Mouse (Mus musculus): ENCODE results near the gene Akap6. TPM values are rescaled to one million over a fixed set of nuclear protein-coding genes. Genes with fewer than 3 reads are reported as not detected.
"Not testable (repeated sequence)": the region's sequence is repeated elsewhere in the genome, so short reads cannot be mapped to it uniquely, and the experiment has no call there.

Gene Akap6
- total RNA-seq, 2 experiments from 2014 or later = 182 to 191 TPM

GRCm38 (mm10) chr12:52704081-52704480 lies 4.9 kb downstream of the Akap6 start:
- intact Hi-C loops (cut with DNase I) = loop anchor here (10.0 kb wide), 1 partner anchor 91 kb away; no protein-coding TSS in a partner anchor
- DNase-seq (ENCODE audit: extremely low spot score in 1 of 2, low spot score in 2 of 2) = no peak

GRCm38 (mm10) chr12:52704810-52705209 lies 5.6 kb downstream of the Akap6 start:
- DNase-seq (ENCODE audit: extremely low spot score in 1 of 2, low spot score in 2 of 2) = no peak
- intact Hi-C loops (cut with DNase I) = loop anchor here (10.0 kb wide), 1 partner anchor 90 kb away; no protein-coding TSS in a partner anchor

GRCm38 (mm10) chr12:52711382-52711781 lies 12.2 kb downstream of the Akap6 start:
- DNase-seq (ENCODE audit: extremely low spot score in 1 of 2, low spot score in 2 of 2) = no peak
- intact Hi-C loops (cut with DNase I) = no loop called here

GRCm38 (mm10) chr12:52711857-52712640 lies 12.9 kb downstream of the Akap6 start:
- intact Hi-C loops (cut with DNase I) = no loop called here
- DNase-seq (ENCODE audit: extremely low spot score in 1 of 2, low spot score in 2 of 2) = no peak

- intact Hi-C loops (cut with DNase I) = no loop called here
- DNase-seq (ENCODE audit: extremely low spot score in 1 of 2, low spot score in 2 of 2) = no peak
Observed at GRCm38 (mm10) chr12:52718392-52718791, 19.2 kb downstream of the Akap6 start.

- no peak for DNase-seq (ENCODE audit: extremely low spot score in 1 of 2, low spot score in 2 of 2)
- intact Hi-C loops (cut with DNase I) = no loop called here
Observed at GRCm38 (mm10) chr12:52719232-52719631, 20.0 kb downstream of the Akap6 start.

GRCm38 (mm10) chr12:52719681-52720080 lies 20.5 kb downstream of the Akap6 start:
- no peak for DNase-seq (ENCODE audit: extremely low spot score in 1 of 2, low spot score in 2 of 2)
- intact Hi-C loops (cut with DNase I) = no loop called here

GRCm38 (mm10) chr12:52724039-52724615 lies 24.9 kb downstream of the Akap6 start:
- DNase-seq (ENCODE audit: extremely low spot score in 1 of 2, low spot score in 2 of 2); intact Hi-C loops (cut with DNase I): not testable (repeated sequence)

- DNase-seq (ENCODE audit: extremely low spot score in 1 of 2, low spot score in 2 of 2) = no peak
- intact Hi-C loops (cut with DNase I) = no loop called here
Observed at GRCm38 (mm10) chr12:52726434-52727231, 27.4 kb downstream of the Akap6 start.

GRCm38 (mm10) chr12:52729396-52729795 lies 30.2 kb downstream of the Akap6 start:
- DNase-seq (ENCODE audit: extremely low spot score in 1 of 2, low spot score in 2 of 2) = no peak
- intact Hi-C loops (cut with DNase I) = no loop called here

GRCm38 (mm10) chr12:52735161-52735560 lies 36.0 kb downstream of the Akap6 start:
- intact Hi-C loops (cut with DNase I); DNase-seq (ENCODE audit: extremely low spot score in 1 of 2, low spot score in 2 of 2): not testable (repeated sequence)

GRCm38 (mm10) chr12:52737151-52737550 lies 38.0 kb downstream of the Akap6 start:
- no peak for DNase-seq (ENCODE audit: extremely low spot score in 1 of 2, low spot score in 2 of 2)
- intact Hi-C loops (cut with DNase I) = no loop called here

GRCm38 (mm10) chr12:52739326-52739725 lies 40.1 kb downstream of the Akap6 start:
- no peak for DNase-seq (ENCODE audit: extremely low spot score in 1 of 2, low spot score in 2 of 2)
- intact Hi-C loops (cut with DNase I) = no loop called here

- intact Hi-C loops (cut with DNase I) = no loop called here
- DNase-seq (ENCODE audit: extremely low spot score in 1 of 2, low spot score in 2 of 2) = no peak
Observed at GRCm38 (mm10) chr12:52741801-52742200, 42.6 kb downstream of the Akap6 start.

- no peak for DNase-seq (ENCODE audit: extremely low spot score in 1 of 2, low spot score in 2 of 2)
- intact Hi-C loops (cut with DNase I) = no loop called here
Observed at GRCm38 (mm10) chr12:52750006-52750405, 50.8 kb downstream of the Akap6 start.

- intact Hi-C loops (cut with DNase I) = no loop called here
Observed at GRCm38 (mm10) chr12:52755649-52756048, 56.5 kb downstream of the Akap6 start.

GRCm38 (mm10) chr12:52757881-52758280 lies 58.7 kb downstream of the Akap6 start:
- no peak for DNase-seq (ENCODE audit: extremely low spot score in 1 of 2, low spot score in 2 of 2)
- intact Hi-C loops (cut with DNase I) = no loop called here

More at GRCm38 (mm10) chr12:52755649-52756048, 56.5 kb downstream of the Akap6 start:
- no peak for DNase-seq (ENCODE audit: extremely low spot score in 1 of 2, low spot score in 2 of 2)

GRCm38 (mm10) chr12:52764046-52764445 lies 64.9 kb downstream of the Akap6 start:
- intact Hi-C loops (cut with DNase I) = no loop called here
- DNase-seq (ENCODE audit: extremely low spot score in 1 of 2, low spot score in 2 of 2) = no peak

GRCm38 (mm10) chr12:52764810-52765209 lies 65.6 kb downstream of the Akap6 start:
- intact Hi-C loops (cut with DNase I) = no loop called here
- DNase-seq (ENCODE audit: extremely low spot score in 1 of 2, low spot score in 2 of 2) = no peak

All from left cerebral cortex, postnatal 10 days (tissue).